Mouse (Mus musculus) lung, embryonic 16.5 days (tissue): ENCODE measurements around the gene Olfr571. TPM values are rescaled to one million over a fixed set of nuclear protein-coding genes. Genes with fewer than 3 reads are reported as not detected.

Experiments
- polyA plus RNA-seq: library from polyadenylated mRNA; unstranded; fragments of >200 nt; fragmentation: Nextera tagmentation; extraction: Ambion mirVana; gene quantifications from 2 replicates; pipeline ENCODE4 v1.2.1, GENCODE M21; 2015

Gene Olfr571
- polyA plus RNA-seq, 1 experiment from 2014 or later: not detected

Other genes starting within 250 kb of the Olfr571 start
- gene Trim68, start 230.2 kb downstream of the Olfr571 start, polyA plus RNA-seq: 15.6 and 17.3 TPM in 2 replicates
- not detected in 2 replicates for gene Olfr557, start 221.6 kb downstream of the Olfr571 start, polyA plus RNA-seq
- gene Olfr558, start 215.3 kb downstream of the Olfr571 start, polyA plus RNA-seq: 0.47 and 0.48 TPM in 2 replicates
- not detected in 2 replicates for gene Olfr33, start 198.5 kb downstream of the Olfr571 start, polyA plus RNA-seq
- not detected in 2 replicates for gene Olfr559, start 190.0 kb downstream of the Olfr571 start, polyA plus RNA-seq
- gene Olfr560, start 158.2 kb downstream of the Olfr571 start, polyA plus RNA-seq: not detected in 2 replicates
- gene Olfr78, start 158.1 kb downstream of the Olfr571 start, polyA plus RNA-seq: 0.23 and 0.25 TPM in 2 replicates
- gene Olfr561, start 146.3 kb downstream of the Olfr571 start, polyA plus RNA-seq: not detected in 2 replicates
- not detected in 2 replicates for gene Olfr564, start 114.1 kb downstream of the Olfr571 start, polyA plus RNA-seq
- gene Olfr566, start 58.8 kb downstream of the Olfr571 start, polyA plus RNA-seq: not detected in 2 replicates
- gene Olfr568, start 40.4 kb downstream of the Olfr571 start, polyA plus RNA-seq: not detected in 2 replicates
- not detected in 2 replicates for gene Olfr569, start 26.7 kb downstream of the Olfr571 start, polyA plus RNA-seq
- gene Olfr570, start 23.0 kb downstream of the Olfr571 start, polyA plus RNA-seq: not detected in 2 replicates
- gene Olfr572, start 6.9 kb upstream of the Olfr571 start, polyA plus RNA-seq: not detected in 2 replicates
- not detected in 2 replicates for gene Olfr573-ps1, start 25.0 kb upstream of the Olfr571 start, polyA plus RNA-seq
- not detected in 2 replicates for gene Olfr574, start 30.9 kb upstream of the Olfr571 start, polyA plus RNA-seq
- not detected in 2 replicates for gene Olfr575, start 41.2 kb upstream of the Olfr571 start, polyA plus RNA-seq
- gene Olfr576, start 45.1 kb upstream of the Olfr571 start, polyA plus RNA-seq: not detected in 2 replicates
- gene Olfr577, start 58.4 kb upstream of the Olfr571 start, polyA plus RNA-seq: not detected in 2 replicates
- gene Olfr578, start 71.8 kb upstream of the Olfr571 start, polyA plus RNA-seq: not detected in 2 replicates
- not detected in 2 replicates for gene Olfr582, start 120.5 kb upstream of the Olfr571 start, polyA plus RNA-seq
- not detected in 2 replicates for gene Olfr583, start 133.8 kb upstream of the Olfr571 start, polyA plus RNA-seq
- not detected in 2 replicates for gene Olfr584, start 164.3 kb upstream of the Olfr571 start, polyA plus RNA-seq
- gene Olfr585, start 180.2 kb upstream of the Olfr571 start, polyA plus RNA-seq: not detected in 2 replicates
- not detected in 2 replicates for gene Olfr586, start 208.1 kb upstream of the Olfr571 start, polyA plus RNA-seq
- gene Olfr588-ps1, start 223.3 kb upstream of the Olfr571 start, polyA plus RNA-seq: not detected in 2 replicates
- not detected in 2 replicates for gene Olfr589, start 238.8 kb upstream of the Olfr571 start, polyA plus RNA-seq